Mouse (Mus musculus) kidney, adult 2 months (tissue): ENCODE measurements around the gene Pi4k2a. TPM values are rescaled to one million over a fixed set of nuclear protein-coding genes. Genes with fewer than 3 reads are reported as not detected.

ENCODE experiments used
- DNase-seq: peaks from one replicate; pipeline ENCODE4 v3.0.0; 2021
- H3K27ac ChIP-seq: fragments of 200-500 bp; 2 replicates; pipeline ENCODE4 v1.5.1; 2012; ENCODE audit warnings: low read depth, low read length, control low read depth, inconsistent platforms; ENCODE audit not compliant: insufficient read depth
- H3K27me3 ChIP-seq: fragments of 200-500 bp; replicated peaks from 2 replicates; pipeline ENCODE4 v1.6.1; 2012; ENCODE audit warnings: mild to moderate bottlenecking, moderate library complexity, low read length, inconsistent platforms; ENCODE audit not compliant: control insufficient read depth, insufficient read depth
- H3K36me3 ChIP-seq: fragments of 200-500 bp; 2 replicates; pipeline ENCODE4 v1.6.1; 2012; ENCODE audit warnings: mild to moderate bottlenecking, moderate library complexity, low read length, inconsistent platforms; ENCODE audit not compliant: control insufficient read depth, insufficient read depth
- H3K4me1 ChIP-seq: fragments of 200-500 bp; 2 replicates; pipeline ENCODE4 v1.6.1; 2011; ENCODE audit warnings: low read length; ENCODE audit not compliant: control insufficient read depth, insufficient read depth
- H3K4me3 ChIP-seq: fragments of 200-500 bp; 2 replicates; pipeline ENCODE4 v1.5.1; 2011; ENCODE audit warnings: mild to moderate bottlenecking, low read depth, low read length, control low read depth; ENCODE audit not compliant: insufficient read depth
- CTCF ChIP-seq: fragments of 200-500 bp; conservative IDR thresholded peaks from 2 replicates; pipeline ENCODE4 v1.5.1; 2011; ENCODE audit warnings: low read depth, mild to moderate bottlenecking, control low read depth, low read length, moderate library complexity, mixed read lengths; ENCODE audit not compliant: insufficient read depth, insufficient read length
- POLR2A ChIP-seq: fragments of 200-500 bp; IDR thresholded peaks from one replicate; pipeline ENCODE4 v1.6.1; 2011; ENCODE audit warnings: low read depth, low read length, control low read depth
- WGBS: fragments of 180-500 bp; shearing (Covaris S2); methylation state at CpG from one replicate; pipeline ENCODE4 v1.1.7; 2018; 5-methylcytosine and 5-hydroxymethylcytosine counted together
- polyA plus RNA-seq: library from polyadenylated mRNA; depleted of rRNA; stranded (reverse); fragments of >200 nt; gene quantifications from 2 replicates; pipeline ENCODE4 v1.2.3, GENCODE M21; 2012

Gene Pi4k2a
- polyA plus RNA-seq, 1 experiment, result 41.7 TPM

GRCm38 (mm10) chr19:42147769-42148568, 57.7 kb downstream of the Pi4k2a start:
- H3K27ac ChIP-seq, result peak overlapping the region; percentile 75
- TF ChIP-seq CTCF (no peak), POLR2A (peak; percentile 13)
- peak; percentile 73 for DNase-seq
- 2% methylated on average over 63 of the region's 63 CpGs for WGBS
- no peaks in the 10 kb centered on the region for H3K27me3 ChIP-seq
- peaks cover 10% of the 10 kb centered on the region for H3K4me1 ChIP-seq
- H3K4me3 ChIP-seq, result peak overlapping the region; percentile 76
- H3K36me3 ChIP-seq, result no peaks in the 10 kb centered on the region

GRCm38 (mm10) chr19:42148569-42148860, 58.2 kb downstream of the Pi4k2a start:
- peak overlapping the region; percentile 28; the same call in 1 of the 2 replicates for H3K27ac ChIP-seq
- H3K4me1 ChIP-seq, result peaks cover 10% of the 10 kb centered on the region
- H3K4me3 ChIP-seq, result peak overlapping the region; percentile 76
- no peaks in the 10 kb centered on the region for H3K27me3 ChIP-seq
- peak; percentile 3 for TF ChIP-seq POLR2A
- no peak for TF ChIP-seq CTCF
- no peaks in the 10 kb centered on the region for H3K36me3 ChIP-seq
- no peak for DNase-seq
- 41% methylated on average over 7 of the region's 7 CpGs for WGBS

GRCm38 (mm10) chr19:42151990-42152389, 61.7 kb downstream of the Pi4k2a start:
- Histone ChIP-seq H3K36me3 (no peaks in the 10 kb centered on the region), H3K4me3 (no peak overlapping the region), H3K27ac (no peak overlapping the region), H3K4me1 (peaks cover 3% of the 10 kb centered on the region; the same call in 1 of the 2 replicates), H3K27me3 (no peaks in the 10 kb centered on the region)
- TF ChIP-seq CTCF (peak; percentile 90), POLR2A (no peak)
- 3% methylated on average over 6 of the region's 6 CpGs for WGBS
- DNase-seq, result peak; percentile 91

- Histone ChIP-seq H3K4me1 (no peaks in the 10 kb centered on the region), H3K36me3 (no peaks in the 10 kb centered on the region), H3K4me3 (no peak overlapping the region), H3K27ac (no peak overlapping the region), H3K27me3 (no peaks in the 10 kb centered on the region)
- TF ChIP-seq CTCF (no peak), POLR2A (no peak)
- no peak for DNase-seq
- WGBS, result 58% methylated on average over 12 of the region's 12 CpGs
Observed at GRCm38 (mm10) chr19:42157493-42158237, 67.4 kb downstream of the Pi4k2a start.

- no peak for TF ChIP-seq CTCF
- TF ChIP-seq POLR2A, result no peak
- Histone ChIP-seq H3K4me3 (no peak overlapping the region), H3K36me3 (no peaks in the 10 kb centered on the region), H3K27ac (no peak overlapping the region), H3K4me1 (no peaks in the 10 kb centered on the region), H3K27me3 (no peaks in the 10 kb centered on the region)
- no peak for DNase-seq
- WGBS, result 59% methylated on average over 13 of the region's 13 CpGs
Observed at GRCm38 (mm10) chr19:42158246-42159017, 68.2 kb downstream of the Pi4k2a start.

GRCm38 (mm10) chr19:42163764-42164163, 73.5 kb downstream of the Pi4k2a start, which contains the start of gene Zfyve27:
Gene Zfyve27, plus strand, starts transcription at chr19:42163951.
- no peak for DNase-seq
- Histone ChIP-seq H3K4me1 (peaks cover 3% of the 10 kb centered on the region; the same call in 1 of the 2 replicates), H3K36me3 (no peaks in the 10 kb centered on the region), H3K27me3 (no peaks in the 10 kb centered on the region), H3K4me3 (no peak within 1 kb of the TSS), H3K27ac (no peak within 1 kb of the TSS)
- TF ChIP-seq POLR2A (no peak), CTCF (no peak)
- 25% methylated on average over 5 of the region's 5 CpGs for WGBS

- Histone ChIP-seq H3K36me3 (no peaks in the 10 kb centered on the region), H3K27me3 (no peaks in the 10 kb centered on the region), H3K27ac (no peak overlapping the region), H3K4me1 (peaks cover 3% of the 10 kb centered on the region; the same call in 1 of the 2 replicates), H3K4me3 (no peak overlapping the region)
- WGBS, result 17% methylated on average over 7 of the region's 7 CpGs
- no peak for TF ChIP-seq CTCF
- TF ChIP-seq POLR2A, result no peak
- no peak for DNase-seq
Observed at GRCm38 (mm10) chr19:42164188-42164587, 73.9 kb downstream of the Pi4k2a start.
